Mouse (Mus musculus): ENCODE measurements around the gene Gm4907. TPM values are rescaled to one million over a fixed set of nuclear protein-coding genes. Genes with fewer than 3 reads are reported as not detected.

Gene Gm4907
- polyA plus RNA-seq (2012; rRNA removed; ENCODE audit: low replicate concordance), result not detected in 2 replicates

DNA sequence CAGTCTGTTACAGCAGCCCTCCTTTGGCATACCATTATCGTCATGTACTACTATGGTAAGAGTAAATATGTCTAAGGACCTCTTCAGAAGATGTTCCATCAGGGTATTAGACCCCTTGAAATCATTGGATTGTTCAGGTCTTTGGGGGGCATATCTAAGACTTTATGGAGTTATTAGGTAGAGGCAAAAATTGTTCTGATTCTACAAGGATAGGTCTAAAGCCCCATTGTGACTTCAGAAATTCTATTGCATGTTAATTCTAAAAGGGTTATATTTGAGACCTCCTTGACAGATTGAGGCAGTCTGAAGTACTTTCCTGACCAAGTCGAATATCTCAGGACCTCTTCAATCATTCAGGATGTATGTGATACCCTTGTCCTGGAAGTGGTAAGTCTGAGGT is at the start of gene Gm4907:
Gene Gm4907, plus strand, starts transcription at position 301 of the 400 bp plus-strand sequence.

Other genes with a start within 250 kb of the Gm4907 start
- 2.1 and 3.0 TPM in 2 replicates for gene Wdr44, start 189.5 kb upstream of the Gm4907 start, polyA plus RNA-seq (2012; rRNA removed; ENCODE audit: low replicate concordance)
- not detected in 2 replicates for gene Gm4985, start 76.4 kb downstream of the Gm4907 start, polyA plus RNA-seq (2012; rRNA removed; ENCODE audit: low replicate concordance)